Mouse (Mus musculus) MEL (cell line): ENCODE measurements around the gene Speer4a. TPM values are rescaled to one million over a fixed set of nuclear protein-coding genes. Genes with fewer than 3 reads are reported as not detected.
"Not testable (repeated sequence)": the region's sequence is repeated elsewhere in the genome, so short reads cannot be mapped to it uniquely, and the experiment has no call there.

ENCODE experiments used
- DNase-seq: peaks from one replicate; pipeline ENCODE4 v3.0.0; 2011; ENCODE audit warnings: low read depth, low spot score
- H3K27ac ChIP-seq: 2 replicates; pipeline ENCODE4 v1.5.1; 2012; ENCODE audit warnings: low read depth, mild to moderate bottlenecking, control low read depth, low read length, moderate library complexity; ENCODE audit not compliant: control insufficient read depth
- H3K27me3 ChIP-seq, 2 experiments: fragments of 150-350 bp in 1 of 2; sonication (generic) in 1 of 2; 2 replicates each; pipeline ENCODE4 v1.6.1; 2012; ENCODE audit warnings: low read length in 2 of 2, mild to moderate bottlenecking in 2 of 2, improper control_type of control experiment in 1 of 2, moderate library complexity in 1 of 2; ENCODE audit not compliant: insufficient read depth in 2 of 2, control insufficient read depth in 1 of 2
- H3K36me3 ChIP-seq, 2 experiments: 2 replicates each; pipeline ENCODE4 v1.6.1; 2012 to 2014; ENCODE audit warnings: low read length in 2 of 2, improper control_type of control experiment in 1 of 2, inconsistent platforms in 1 of 2, mild to moderate bottlenecking in 1 of 2; ENCODE audit not compliant: insufficient read depth in 2 of 2, control insufficient read depth in 1 of 2
- H3K4me1 ChIP-seq, 2 experiments: fragments of 150-350 bp in 1 of 2; sonication (generic) in 1 of 2; 2 replicates each; pipeline ENCODE4 v1.6.1; 2012; ENCODE audit warnings: low read length in 2 of 2, improper control_type of control experiment in 1 of 2, mild to moderate bottlenecking in 1 of 2; ENCODE audit not compliant: insufficient read depth in 2 of 2, control insufficient read depth in 1 of 2
- H3K4me3 ChIP-seq, 2 experiments: fragments of 150-350 bp in 1 of 2; sonication (generic) in 1 of 2; 2 replicates each; pipeline ENCODE4 v1.5.1; 2012; ENCODE audit warnings: low read depth in 2 of 2, low read length in 2 of 2, mild to moderate bottlenecking in 2 of 2, moderate library complexity in 2 of 2, control low read depth in 1 of 2, improper control_type of control experiment in 1 of 2; ENCODE audit not compliant: control insufficient read depth in 1 of 2, insufficient read depth in 1 of 2
- H3K79me2 ChIP-seq: 2 replicates; pipeline ENCODE4 v1.6.1; 2012; ENCODE audit warnings: mild to moderate bottlenecking, low read length, moderate library complexity; ENCODE audit not compliant: control insufficient read depth, poor library complexity, insufficient read depth
- H3K9ac ChIP-seq: 2 replicates; pipeline ENCODE4 v1.6.1; 2012; ENCODE audit warnings: low read depth, mild to moderate bottlenecking, control low read depth, low read length, moderate library complexity; ENCODE audit not compliant: control insufficient read depth, poor library complexity, severe bottlenecking
- H3K9me3 ChIP-seq: fragments of 150-350 bp; sonication (generic); replicated peaks from 2 replicates; pipeline ENCODE4 v1.6.1; 2012; ENCODE audit warnings: mild to moderate bottlenecking, low read length, improper control_type of control experiment, moderate library complexity; ENCODE audit not compliant: insufficient read depth
- polyA plus RNA-seq, 2 experiments: library from polyadenylated mRNA; stranded (reverse) in 1 of 2; unstranded in 1 of 2; fragments of >175 nt in 1 of 2; fragments of >200 nt in 1 of 2; gene quantifications; 2 replicates each; pipeline versions ENCODE4 v1.2.1 to v1.2.4; 2012; ENCODE audit warnings: low replicate concordance in 2 of 2, low read depth in 1 of 2; ENCODE audit not compliant: insufficient read length in 2 of 2, insufficient read depth in 1 of 2, missing spikeins in 1 of 2
- total RNA-seq: library from RNA; depleted of rRNA; stranded (reverse); fragments of 300-350 nt; gene quantifications from 2 replicates; pipeline ENCODE4 v1.2.3, GENCODE M21; 2012; rRNA removed

The Speer4a gene
- total and polyA plus RNA-seq, 3 experiments = not detected

- not testable (repeated sequence) for H3K9ac ChIP-seq, H3K9me3 ChIP-seq, H3K4me3 ChIP-seq
Observed at GRCm38 (mm10) chr5:26006937-26007695, 32.2 kb downstream of the Speer4a start.

GRCm38 (mm10) chr5:26004698-26005097 is 34.7 kb downstream of the Speer4a start, which contains the start of gene Gm1979:
Gene Gm1979, minus strand, starts transcription at chr5:26004798.
- not testable (repeated sequence) for H3K27me3 ChIP-seq, H3K9me3 ChIP-seq, H3K79me2 ChIP-seq, DNase-seq, H3K36me3 ChIP-seq, H3K4me1 ChIP-seq, H3K9ac ChIP-seq, H3K27ac ChIP-seq, H3K4me3 ChIP-seq

More at GRCm38 (mm10) chr5:26006937-26007695, 32.2 kb downstream of the Speer4a start:
- H3K4me1 ChIP-seq, H3K79me2 ChIP-seq, DNase-seq, H3K27me3 ChIP-seq, H3K36me3 ChIP-seq, H3K27ac ChIP-seq: not testable (repeated sequence)

GRCm38 (mm10) chr5:25988550-25988949 is 50.8 kb downstream of the Speer4a start, which contains the start of gene Gm21698:
Gene Gm21698, minus strand, starts transcription at chr5:25988650.
- H3K27me3 ChIP-seq, H3K79me2 ChIP-seq, H3K4me3 ChIP-seq, H3K36me3 ChIP-seq, H3K9me3 ChIP-seq, H3K9ac ChIP-seq, H3K4me1 ChIP-seq, DNase-seq, H3K27ac ChIP-seq: not testable (repeated sequence)

Other genes with a start within 250 kb of the Speer4a start
- not detected in 2 replicates for gene Gm21663, start 97.2 kb downstream of the Speer4a start, total RNA-seq
- gene Gm21663, start 97.2 kb downstream of the Speer4a start, polyA plus RNA-seq = not detected
- gene Gm21671, start 85.1 kb downstream of the Speer4a start, total RNA-seq = not detected in 2 replicates
- gene Gm21671, start 85.1 kb downstream of the Speer4a start, polyA plus RNA-seq = not detected
- gene Gm21680, start 66.9 kb downstream of the Speer4a start, total RNA-seq = not detected in 2 replicates
- gene Gm21680, start 66.9 kb downstream of the Speer4a start, polyA plus RNA-seq = not detected
- gene Gm21698, start 50.9 kb downstream of the Speer4a start, total RNA-seq = not detected in 2 replicates
- not detected for gene Gm21698, start 50.9 kb downstream of the Speer4a start, polyA plus RNA-seq
- gene Gm1979, start 34.8 kb downstream of the Speer4a start, total RNA-seq = not detected in 2 replicates
- not detected for gene Gm1979, start 34.8 kb downstream of the Speer4a start, polyA plus RNA-seq
- gene Gm5862, start 16.6 kb downstream of the Speer4a start, total RNA-seq = not detected in 2 replicates
- not detected for gene Gm5862, start 16.6 kb downstream of the Speer4a start, polyA plus RNA-seq
- gene Gm7347, start 19.0 kb upstream of the Speer4a start, total RNA-seq = not detected in 2 replicates
- gene Gm7347, start 19.0 kb upstream of the Speer4a start, polyA plus RNA-seq = not detected
- not detected in 2 replicates for gene Gm10471, start 49.7 kb upstream of the Speer4a start, total RNA-seq
- not detected for gene Gm10471, start 49.7 kb upstream of the Speer4a start, polyA plus RNA-seq
- gene 5031410I06Rik, start 65.8 kb upstream of the Speer4a start, total RNA-seq = not detected in 2 replicates
- not detected for gene 5031410I06Rik, start 65.8 kb upstream of the Speer4a start, polyA plus RNA-seq
- not detected in 2 replicates for gene Gm10220, start 81.9 kb upstream of the Speer4a start, total RNA-seq
- not detected for gene Gm10220, start 81.9 kb upstream of the Speer4a start, polyA plus RNA-seq
- not detected in 2 replicates for gene Gm7361, start 218.1 kb upstream of the Speer4a start, total RNA-seq
- gene Gm7361, start 218.1 kb upstream of the Speer4a start, polyA plus RNA-seq = not detected